Mouse (Mus musculus): ENCODE measurements around the gene Tagap. TPM values are rescaled to one million over a fixed set of nuclear protein-coding genes. Genes with fewer than 3 reads are reported as not detected.
"Not testable (repeated sequence)": the region's sequence is repeated elsewhere in the genome, so short reads cannot be mapped to it uniquely, and the experiment has no call there.

Gene Tagap
- polyA plus RNA-seq, 2 experiments: 0.90 to 1.6 TPM

GRCm38 (mm10) chr17:7929279-7929678 lies 3.5 kb downstream of the Tagap start:
- TF ChIP-seq EP300 (IDR thresholded peaks at IDR 0.05; ENCODE audit: low read depth): no peak
- TF ChIP-seq CTCF (IDR thresholded peaks at IDR 0.05; ENCODE audit: low read depth): peak; percentile 48
- Histone ChIP-seq H3K4me2 (ENCODE audit: low read depth) (no peak overlapping the region), H3K36me3 (replicated peaks; ENCODE audit: control insufficient read depth, insufficient read depth, low read depth) (no peaks in the 10 kb centered on the region), H3K4me1 (replicated peaks; ENCODE audit: control insufficient read depth in 2 of 2, insufficient read depth in 2 of 2, low read length in 1 of 2) (peaks cover 0 to 2% of the 10 kb centered on the region in 2 experiments; a peak in 1 of 4 replicates), H3K27ac (no peak overlapping the region), H3K4me3 (ENCODE audit: insufficient read depth in 1 of 2, low read depth in 2 of 2, low read length in 2 of 2) (no peak overlapping the region), H3K27me3 (ENCODE audit: control insufficient read depth, insufficient read depth, low read length) (no peaks in the 10 kb centered on the region), H3K9ac (replicated peaks) (no peak overlapping the region), H3K9me3 (ENCODE audit: control insufficient read depth, low read length) (no peaks in the 10 kb centered on the region)
- DNase-seq (ENCODE audit: low read depth in 3 of 3, low spot score in 3 of 3): no peak
- 46% methylated on average over 8 of the region's 8 CpGs for WGBS (ENCODE audit: insufficient replicate concordance)
- no peak for ATAC-seq (ENCODE audit: insufficient read depth)

- no peak overlapping the region for H3K4me3 ChIP-seq (ENCODE audit: insufficient read depth in 1 of 2, low read depth in 2 of 2, low read length in 2 of 2)
- no peaks in the 10 kb centered on the region for H3K9me3 ChIP-seq (ENCODE audit: control insufficient read depth, low read length)
- 57% methylated on average over 13 of the region's 13 CpGs for WGBS (ENCODE audit: insufficient replicate concordance)
- DNase-seq (ENCODE audit: low read depth in 3 of 3, low spot score in 3 of 3) (no peak), ATAC-seq (ENCODE audit: insufficient read depth) (no peak)
- no peak overlapping the region for H3K27ac ChIP-seq
- H3K9ac ChIP-seq (replicated peaks): no peak overlapping the region
- H3K4me2 ChIP-seq (ENCODE audit: low read depth): no peak overlapping the region
- no peaks in the 10 kb centered on the region for H3K36me3 ChIP-seq (replicated peaks; ENCODE audit: control insufficient read depth, insufficient read depth, low read depth)
- no peaks in the 10 kb centered on the region for H3K27me3 ChIP-seq (ENCODE audit: control insufficient read depth, insufficient read depth, low read length)
- H3K4me1 ChIP-seq (replicated peaks; ENCODE audit: control insufficient read depth in 2 of 2, insufficient read depth in 2 of 2, low read length in 1 of 2): peaks cover 0 to 2% of the 10 kb centered on the region in 2 experiments; a peak in 1 of 4 replicates
- TF ChIP-seq CTCF (IDR thresholded peaks at IDR 0.05; ENCODE audit: low read depth) (no peak), EP300 (IDR thresholded peaks at IDR 0.05; ENCODE audit: low read depth) (no peak)
These were observed 5.5 kb downstream of the Tagap start for GRCm38 (mm10) chr17:7931096-7931990.

- not testable (repeated sequence) for H3K4me1 ChIP-seq (replicated peaks; ENCODE audit: control insufficient read depth in 2 of 2, insufficient read depth in 2 of 2, low read length in 1 of 2); H3K9me3 ChIP-seq (ENCODE audit: control insufficient read depth, low read length); H3K4me2 ChIP-seq (ENCODE audit: low read depth); H3K27me3 ChIP-seq (ENCODE audit: control insufficient read depth, insufficient read depth, low read length); ATAC-seq (ENCODE audit: insufficient read depth); DNase-seq (ENCODE audit: low read depth in 3 of 3, low spot score in 3 of 3); H3K36me3 ChIP-seq (replicated peaks; ENCODE audit: control insufficient read depth, insufficient read depth, low read depth); H3K9ac ChIP-seq (replicated peaks); H3K27ac ChIP-seq; H3K4me3 ChIP-seq (ENCODE audit: insufficient read depth in 1 of 2, low read depth in 2 of 2, low read length in 2 of 2)
- 63% methylated on average over 3 of the region's 8 CpGs for WGBS (ENCODE audit: insufficient replicate concordance)
These were observed 6.3 kb downstream of the Tagap start for GRCm38 (mm10) chr17:7932121-7932520.

- Histone ChIP-seq H3K9ac (replicated peaks) (no peak overlapping the region), H3K36me3 (replicated peaks; ENCODE audit: control insufficient read depth, insufficient read depth, low read depth) (no peaks in the 10 kb centered on the region), H3K4me2 (ENCODE audit: low read depth) (no peak overlapping the region), H3K9me3 (ENCODE audit: control insufficient read depth, low read length) (no peaks in the 10 kb centered on the region), H3K4me3 (ENCODE audit: insufficient read depth in 1 of 2, low read depth in 2 of 2, low read length in 2 of 2) (no peak overlapping the region), H3K4me1 (replicated peaks; ENCODE audit: control insufficient read depth in 2 of 2, insufficient read depth in 2 of 2, low read length in 1 of 2) (no peaks in the 10 kb centered on the region; a peak in 1 of 4 replicates), H3K27me3 (ENCODE audit: control insufficient read depth, insufficient read depth, low read length) (no peaks in the 10 kb centered on the region), H3K27ac (no peak overlapping the region)
- peak; percentile 39 for TF ChIP-seq CTCF (IDR thresholded peaks at IDR 0.05; ENCODE audit: low read depth)
- TF ChIP-seq EP300 (IDR thresholded peaks at IDR 0.05; ENCODE audit: low read depth): no peak
- ATAC-seq (ENCODE audit: insufficient read depth) (no peak), DNase-seq (ENCODE audit: low read depth in 3 of 3, low spot score in 3 of 3) (no peak)
- 41% methylated on average over 8 of the region's 8 CpGs for WGBS (ENCODE audit: insufficient replicate concordance)
These were observed 13.8 kb downstream of the Tagap start for GRCm38 (mm10) chr17:7939640-7940039.

GRCm38 (mm10) chr17:7945117-7946052 lies 19.6 kb downstream of the Tagap start, which contains the start of gene Rsph3a:
Rsph3a (plus strand) TSS chr17:7945614.
- peak within 1 kb of the TSS; percentile 62 for H3K4me2 ChIP-seq (ENCODE audit: low read depth)
- H3K27me3 ChIP-seq (ENCODE audit: control insufficient read depth, insufficient read depth, low read length); H3K4me1 ChIP-seq (replicated peaks; ENCODE audit: control insufficient read depth in 2 of 2, insufficient read depth in 2 of 2, low read length in 1 of 2); H3K9me3 ChIP-seq (ENCODE audit: control insufficient read depth, low read length); H3K36me3 ChIP-seq (replicated peaks; ENCODE audit: control insufficient read depth, insufficient read depth, low read depth): not testable (repeated sequence)
- TF ChIP-seq CTCF (IDR thresholded peaks at IDR 0.05; ENCODE audit: low read depth): 0 out of 2 replicates have a peak, but pooled peaks have one; percentile 12
- H3K27ac ChIP-seq: peak within 1 kb of the TSS; percentile 56
- H3K4me3 ChIP-seq (ENCODE audit: insufficient read depth in 1 of 2, low read depth in 2 of 2, low read length in 2 of 2): peak within 1 kb of the TSS; percentile 66 to 90
- peak within 1 kb of the TSS; percentile 61 for H3K9ac ChIP-seq (replicated peaks)
- 2% methylated on average over 51 of the region's 58 CpGs for WGBS (ENCODE audit: insufficient replicate concordance)
- peak; percentile 65 to 66 (median 66) for DNase-seq (ENCODE audit: low read depth in 3 of 3, low spot score in 3 of 3)
- peak; percentile 96 for ATAC-seq (ENCODE audit: insufficient read depth)

GRCm38 (mm10) chr17:7946053-7946627 lies 20.3 kb downstream of the Tagap start:
- not testable (repeated sequence) for H3K27ac ChIP-seq; H3K36me3 ChIP-seq (replicated peaks; ENCODE audit: control insufficient read depth, insufficient read depth, low read depth); ATAC-seq (ENCODE audit: insufficient read depth); H3K4me1 ChIP-seq (replicated peaks; ENCODE audit: control insufficient read depth in 2 of 2, insufficient read depth in 2 of 2, low read length in 1 of 2); DNase-seq (ENCODE audit: low read depth in 3 of 3, low spot score in 3 of 3); H3K27me3 ChIP-seq (ENCODE audit: control insufficient read depth, insufficient read depth, low read length); H3K9me3 ChIP-seq (ENCODE audit: control insufficient read depth, low read length)
- Histone ChIP-seq H3K9ac (replicated peaks) (peak overlapping the region; percentile 61), H3K4me2 (ENCODE audit: low read depth) (peak overlapping the region; percentile 62), H3K4me3 (ENCODE audit: insufficient read depth in 1 of 2, low read depth in 2 of 2, low read length in 2 of 2) (peak overlapping the region; percentile 66 to 90)
- under 1% methylated on average over 14 of the region's 27 CpGs for WGBS (ENCODE audit: insufficient replicate concordance)

- H3K27me3 ChIP-seq (ENCODE audit: control insufficient read depth, insufficient read depth, low read length); ATAC-seq (ENCODE audit: insufficient read depth); H3K36me3 ChIP-seq (replicated peaks; ENCODE audit: control insufficient read depth, insufficient read depth, low read depth); H3K4me3 ChIP-seq (ENCODE audit: insufficient read depth in 1 of 2, low read depth in 2 of 2, low read length in 2 of 2); H3K27ac ChIP-seq; H3K4me2 ChIP-seq (ENCODE audit: low read depth); H3K9me3 ChIP-seq (ENCODE audit: control insufficient read depth, low read length); H3K4me1 ChIP-seq (replicated peaks; ENCODE audit: control insufficient read depth in 2 of 2, insufficient read depth in 2 of 2, low read length in 1 of 2); H3K9ac ChIP-seq (replicated peaks); DNase-seq (ENCODE audit: low read depth in 3 of 3, low spot score in 3 of 3): not testable (repeated sequence)
- whole genome bisulfite sequencing (ENCODE audit: insufficient replicate concordance): no CpG with 5 or more reads among the region's 4 CpGs
These were observed 25.5 kb downstream of the Tagap start for GRCm38 (mm10) chr17:7951333-7951732.
